Mouse (Mus musculus): ENCODE measurements at regions not wholly inside any gene's neighbourhood (a gene's known extent, or its start where the extent isn't known, plus 50 kb on each side); places are given as distances from the start of the nearest gene placed in this dataset.

- no peaks in the 10 kb centered on the region for H3K27me3 ChIP-seq (replicated peaks; ENCODE audit: control insufficient read depth, insufficient read depth, low read length)
These were observed 121.0 kb upstream of the Jarid2 start for GRCm38 (mm10) chr13:44608286-44608675.

GRCm38 (mm10) chr13:44608681-44609335 is 120.5 kb upstream of the Jarid2 start:
- Histone ChIP-seq H3K4me1 (replicated peaks; ENCODE audit: control insufficient read depth, insufficient read depth, low read length) (no peaks in the 10 kb centered on the region), H3K27me3 (replicated peaks; ENCODE audit: control insufficient read depth, insufficient read depth, low read length) (no peaks in the 10 kb centered on the region), H3K4me2 (ENCODE audit: low read length) (no peak overlapping the region), H3K27ac (ENCODE audit: low read depth) (no peak overlapping the region), H3K9me3 (ENCODE audit: control insufficient read depth, low read length) (no peaks in the 10 kb centered on the region), H3K36me3 (ENCODE audit: control insufficient read depth, insufficient read depth, low read length) (no peaks in the 10 kb centered on the region), H3K9ac (ENCODE audit: low read length) (no peak overlapping the region), H3K4me3 (ENCODE audit: low read depth, low read length) (no peak overlapping the region)
- no peak for DNase-seq (ENCODE audit: low spot score)
- WGBS = 69% methylated on average over 11 of the region's 11 CpGs
- ATAC-seq (replicated peaks; ENCODE audit: low FRiP score, low TSS enrichment, low read depth) = no peak

More at GRCm38 (mm10) chr13:44608286-44608675, 121.0 kb upstream of the Jarid2 start:
- Histone ChIP-seq H3K36me3 (ENCODE audit: control insufficient read depth, insufficient read depth, low read length) (no peaks in the 10 kb centered on the region), H3K27ac (ENCODE audit: low read depth) (no peak overlapping the region), H3K4me1 (replicated peaks; ENCODE audit: control insufficient read depth, insufficient read depth, low read length) (no peaks in the 10 kb centered on the region), H3K9me3 (ENCODE audit: control insufficient read depth, low read length) (no peaks in the 10 kb centered on the region), H3K4me2 (ENCODE audit: low read length) (no peak overlapping the region), H3K4me3 (ENCODE audit: low read depth, low read length) (no peak overlapping the region), H3K9ac (ENCODE audit: low read length) (no peak overlapping the region)
- no peak for ATAC-seq (replicated peaks; ENCODE audit: low FRiP score, low TSS enrichment, low read depth)
- DNase-seq (ENCODE audit: low spot score) = no peak
- WGBS = 90% methylated on average over 3 of the region's 3 CpGs

DNA sequence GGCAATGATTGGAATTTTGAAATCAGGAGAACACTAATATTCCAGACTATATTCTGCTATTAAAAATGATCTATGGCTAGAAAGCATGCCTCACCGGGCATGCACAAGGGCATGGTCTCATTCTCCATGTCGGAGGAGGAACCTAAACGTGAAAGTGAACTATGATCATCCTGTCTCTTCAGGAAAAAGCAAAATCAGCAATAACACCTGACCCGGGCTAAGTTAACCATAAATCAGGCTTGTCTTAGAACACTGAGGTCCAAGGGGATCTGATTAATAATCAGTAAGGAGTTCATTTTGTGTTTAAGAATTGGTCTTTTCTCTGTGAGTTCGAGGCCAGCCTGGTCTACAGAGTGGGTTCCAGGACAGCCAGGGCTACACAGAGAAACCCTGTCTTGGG is 119.7 kb upstream of the Jarid2 start:
- ATAC-seq (replicated peaks; ENCODE audit: low FRiP score, low TSS enrichment, low read depth) (no peak), DNase-seq (ENCODE audit: low spot score) (no peak)
- Histone ChIP-seq H3K4me2 (ENCODE audit: low read length) (no peak overlapping the region), H3K4me3 (ENCODE audit: low read depth, low read length) (no peak overlapping the region), H3K9ac (ENCODE audit: low read length) (no peak overlapping the region), H3K9me3 (ENCODE audit: control insufficient read depth, low read length) (no peaks in the 10 kb centered on the region), H3K4me1 (replicated peaks; ENCODE audit: control insufficient read depth, insufficient read depth, low read length) (no peaks in the 10 kb centered on the region), H3K36me3 (ENCODE audit: control insufficient read depth, insufficient read depth, low read length) (no peaks in the 10 kb centered on the region), H3K27ac (ENCODE audit: low read depth) (no peak overlapping the region), H3K27me3 (replicated peaks; ENCODE audit: control insufficient read depth, insufficient read depth, low read length) (no peaks in the 10 kb centered on the region)
- 73% methylated on average over 5 of the region's 5 CpGs for WGBS

GRCm38 (mm10) chr13:44615696-44616095 is 113.6 kb upstream of the Jarid2 start:
- no peaks in the 10 kb centered on the region for H3K9me3 ChIP-seq (ENCODE audit: control insufficient read depth, low read length)

DNA sequence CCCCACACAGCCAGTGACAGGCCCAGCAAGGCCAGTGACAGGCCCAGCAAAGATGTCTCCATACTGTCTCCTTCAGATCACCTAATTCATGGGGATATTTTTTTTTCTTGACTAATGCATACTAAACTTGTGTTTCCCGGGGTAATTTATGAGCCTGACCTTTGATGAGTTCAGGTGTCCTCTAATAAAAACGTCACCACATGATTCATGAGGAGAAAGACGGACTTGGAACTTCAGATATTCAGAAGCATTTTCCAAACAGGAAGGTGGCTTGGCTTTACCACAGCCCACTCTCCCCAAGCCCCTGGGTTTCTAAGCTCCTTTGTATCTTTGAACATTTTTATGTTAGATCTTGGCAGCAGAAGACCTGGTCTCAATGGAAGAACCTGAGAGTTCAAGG is 110.9 kb upstream of the Jarid2 start:
- Histone ChIP-seq H3K9ac (ENCODE audit: low read length) (no peak overlapping the region), H3K36me3 (ENCODE audit: control insufficient read depth, insufficient read depth, low read length) (no peaks in the 10 kb centered on the region), H3K27me3 (replicated peaks; ENCODE audit: control insufficient read depth, insufficient read depth, low read length) (no peaks in the 10 kb centered on the region), H3K27ac (ENCODE audit: low read depth) (no peak overlapping the region), H3K9me3 (ENCODE audit: control insufficient read depth, low read length) (no peaks in the 10 kb centered on the region), H3K4me2 (ENCODE audit: low read length) (no peak overlapping the region), H3K4me1 (replicated peaks; ENCODE audit: control insufficient read depth, insufficient read depth, low read length) (no peaks in the 10 kb centered on the region; the same call in 1 of the 2 replicates), H3K4me3 (ENCODE audit: low read depth, low read length) (no peak overlapping the region)
- DNase-seq (ENCODE audit: low spot score) = no peak
- no peak for ATAC-seq (replicated peaks; ENCODE audit: low FRiP score, low TSS enrichment, low read depth)
- 25% methylated on average over 3 of the region's 3 CpGs for WGBS

More at GRCm38 (mm10) chr13:44615696-44616095, 113.6 kb upstream of the Jarid2 start:
- Histone ChIP-seq H3K4me1 (replicated peaks; ENCODE audit: control insufficient read depth, insufficient read depth, low read length) (no peaks in the 10 kb centered on the region), H3K9ac (ENCODE audit: low read length) (no peak overlapping the region), H3K27me3 (replicated peaks; ENCODE audit: control insufficient read depth, insufficient read depth, low read length) (no peaks in the 10 kb centered on the region), H3K27ac (ENCODE audit: low read depth) (no peak overlapping the region), H3K4me2 (ENCODE audit: low read length) (no peak overlapping the region), H3K4me3 (ENCODE audit: low read depth, low read length) (no peak overlapping the region), H3K36me3 (ENCODE audit: control insufficient read depth, insufficient read depth, low read length) (no peaks in the 10 kb centered on the region)
- 47% methylated on average over 8 of the region's 8 CpGs for WGBS
- ATAC-seq (replicated peaks; ENCODE audit: low FRiP score, low TSS enrichment, low read depth) (no peak), DNase-seq (ENCODE audit: low spot score) (no peak)

GRCm38 (mm10) chr13:44622661-44623355 is 106.5 kb upstream of the Jarid2 start:
- H3K36me3 ChIP-seq (ENCODE audit: control insufficient read depth, insufficient read depth, low read length) = no peaks in the 10 kb centered on the region
- H3K9me3 ChIP-seq (ENCODE audit: control insufficient read depth, low read length) = no peaks in the 10 kb centered on the region
- WGBS = 46% methylated on average over 12 of the region's 12 CpGs
- H3K4me1 ChIP-seq (replicated peaks; ENCODE audit: control insufficient read depth, insufficient read depth, low read length) = no peaks in the 10 kb centered on the region; the same call in 1 of the 2 replicates
- no peak overlapping the region for H3K4me2 ChIP-seq (ENCODE audit: low read length)
- ATAC-seq (replicated peaks; ENCODE audit: low FRiP score, low TSS enrichment, low read depth) = no peak
- no peak for DNase-seq (ENCODE audit: low spot score)
- H3K4me3 ChIP-seq (ENCODE audit: low read depth, low read length) = no peak overlapping the region
- H3K27ac ChIP-seq (ENCODE audit: low read depth) = no peak overlapping the region
- H3K27me3 ChIP-seq (replicated peaks; ENCODE audit: control insufficient read depth, insufficient read depth, low read length) = no peaks in the 10 kb centered on the region
- no peak overlapping the region for H3K9ac ChIP-seq (ENCODE audit: low read length)

DNA sequence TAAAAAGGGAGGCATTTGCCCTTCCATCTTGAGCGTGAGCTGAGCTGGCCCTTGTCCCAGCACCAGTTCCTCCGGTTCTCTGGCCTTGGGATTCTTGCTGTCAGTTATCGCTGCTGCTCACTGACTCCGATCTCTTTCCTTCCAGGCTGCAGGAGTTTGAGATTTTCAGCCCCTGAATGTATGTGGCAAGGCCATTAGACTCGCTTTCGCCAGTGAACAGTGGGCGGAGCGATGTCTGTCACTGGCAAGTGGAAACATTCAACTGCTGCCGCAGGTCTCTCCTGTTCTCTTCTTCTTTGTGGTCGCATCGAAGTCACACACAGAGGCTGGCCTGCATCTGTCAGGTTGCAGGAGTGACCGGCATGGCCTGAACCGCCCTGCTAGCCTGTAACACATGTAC is 104.6 kb upstream of the Jarid2 start:
- no peaks in the 10 kb centered on the region for H3K9me3 ChIP-seq (ENCODE audit: control insufficient read depth, low read length)
- WGBS = 77% methylated on average over 13 of the region's 13 CpGs
- no peak overlapping the region for H3K4me3 ChIP-seq (ENCODE audit: low read depth, low read length)
- H3K27ac ChIP-seq (ENCODE audit: low read depth) = no peak overlapping the region
- H3K36me3 ChIP-seq (ENCODE audit: control insufficient read depth, insufficient read depth, low read length) = no peaks in the 10 kb centered on the region
- H3K4me1 ChIP-seq (replicated peaks; ENCODE audit: control insufficient read depth, insufficient read depth, low read length) = no peaks in the 10 kb centered on the region; the same call in 1 of the 2 replicates
- no peaks in the 10 kb centered on the region for H3K27me3 ChIP-seq (replicated peaks; ENCODE audit: control insufficient read depth, insufficient read depth, low read length)
- no peak for DNase-seq (ENCODE audit: low spot score)
- no peak overlapping the region for H3K9ac ChIP-seq (ENCODE audit: low read length)
- ATAC-seq (replicated peaks; ENCODE audit: low FRiP score, low TSS enrichment, low read depth) = no peak
- no peak overlapping the region for H3K4me2 ChIP-seq (ENCODE audit: low read length)

DNA sequence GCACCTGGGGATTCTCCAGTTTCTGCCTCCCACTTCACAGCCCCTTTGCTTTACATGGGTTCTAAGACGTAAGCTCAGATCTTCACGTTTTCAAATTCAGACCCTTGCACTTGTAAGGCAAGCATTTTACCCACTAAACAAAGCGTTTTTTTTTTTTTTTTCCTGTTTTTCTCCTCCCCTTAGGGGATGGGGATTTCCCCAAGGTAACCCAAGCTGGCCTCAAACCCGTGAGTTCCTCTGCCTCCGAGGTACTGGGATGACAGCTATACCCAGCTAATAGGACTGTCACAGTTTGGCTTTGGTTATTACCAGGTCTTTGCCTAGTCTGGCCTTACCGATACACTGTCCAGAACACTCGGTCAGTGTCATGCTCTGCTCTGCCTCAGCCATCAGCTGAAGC is 103.5 kb upstream of the Jarid2 start:
- no peak for DNase-seq (ENCODE audit: low spot score)
- 53% methylated on average over 7 of the region's 7 CpGs for WGBS
- H3K36me3 ChIP-seq (ENCODE audit: control insufficient read depth, insufficient read depth, low read length) = no peaks in the 10 kb centered on the region
- no peak for ATAC-seq (replicated peaks; ENCODE audit: low FRiP score, low TSS enrichment, low read depth)
- no peaks in the 10 kb centered on the region; the same call in 1 of the 2 replicates for H3K4me1 ChIP-seq (replicated peaks; ENCODE audit: control insufficient read depth, insufficient read depth, low read length)
- no peak overlapping the region for H3K27ac ChIP-seq (ENCODE audit: low read depth)
- no peaks in the 10 kb centered on the region for H3K27me3 ChIP-seq (replicated peaks; ENCODE audit: control insufficient read depth, insufficient read depth, low read length)
- H3K4me2 ChIP-seq (ENCODE audit: low read length) = no peak overlapping the region
- H3K9me3 ChIP-seq (ENCODE audit: control insufficient read depth, low read length) = no peaks in the 10 kb centered on the region
- no peak overlapping the region for H3K9ac ChIP-seq (ENCODE audit: low read length)
- H3K4me3 ChIP-seq (ENCODE audit: low read depth, low read length) = no peak overlapping the region

DNA sequence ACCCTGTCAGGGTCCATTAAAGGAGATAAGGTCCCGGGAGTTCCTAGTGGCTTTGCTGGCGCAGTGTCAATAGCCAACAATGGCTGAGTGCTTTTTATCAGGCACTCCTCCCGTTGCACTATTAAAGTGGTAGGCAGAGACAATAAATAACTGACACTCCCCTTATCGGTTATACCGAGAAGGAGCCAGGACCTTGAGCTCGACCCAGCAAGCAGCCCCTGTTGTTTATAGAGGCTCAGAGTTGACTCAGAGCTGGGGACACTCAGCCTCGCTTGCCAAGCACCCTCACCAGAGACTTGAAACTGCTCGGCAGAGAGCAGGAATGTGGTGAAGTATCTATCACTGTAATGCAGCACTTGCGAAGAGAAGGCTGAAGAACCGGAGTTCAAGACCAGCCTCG is 102.5 kb upstream of the Jarid2 start:
- no peak overlapping the region for H3K9ac ChIP-seq (ENCODE audit: low read length)
- no peak overlapping the region for H3K27ac ChIP-seq (ENCODE audit: low read depth)
- H3K4me1 ChIP-seq (replicated peaks; ENCODE audit: control insufficient read depth, insufficient read depth, low read length) = no peaks in the 10 kb centered on the region; the same call in 1 of the 2 replicates
- no peaks in the 10 kb centered on the region for H3K36me3 ChIP-seq (ENCODE audit: control insufficient read depth, insufficient read depth, low read length)
- WGBS = 34% methylated on average over 11 of the region's 11 CpGs
- ATAC-seq (replicated peaks; ENCODE audit: low FRiP score, low TSS enrichment, low read depth) (no peak), DNase-seq (ENCODE audit: low spot score) (no peak)
- H3K4me3 ChIP-seq (ENCODE audit: low read depth, low read length) = no peak overlapping the region
- H3K4me2 ChIP-seq (ENCODE audit: low read length) = no peak overlapping the region
- no peaks in the 10 kb centered on the region for H3K9me3 ChIP-seq (ENCODE audit: control insufficient read depth, low read length)
- no peaks in the 10 kb centered on the region for H3K27me3 ChIP-seq (replicated peaks; ENCODE audit: control insufficient read depth, insufficient read depth, low read length)

All from intestine, embryonic 14.5 days (tissue).